Mouse (Mus musculus) cerebellum, adult 2 months (tissue): ENCODE results near the gene Gm21083. TPM values are rescaled to one million over a fixed set of nuclear protein-coding genes. Genes with fewer than 3 reads are reported as not detected.

Source experiments
- polyA plus RNA-seq: library from polyadenylated mRNA; depleted of rRNA; stranded (reverse); fragments of >200 nt; gene quantifications from 2 replicates; pipeline ENCODE4 v1.2.3, GENCODE M21; 2012; rRNA removed

Gene Gm21083
- polyA plus RNA-seq, 1 experiment: not detected

Other genes with a start within 250 kb of the Gm21083 start
- not detected in 2 replicates for gene Gm21149, start 100.8 kb upstream of the Gm21083 start, polyA plus RNA-seq
- not detected in 2 replicates for gene Gm21190, start 48.1 kb upstream of the Gm21083 start, polyA plus RNA-seq
- gene Speer4d, start 41.7 kb downstream of the Gm21083 start, polyA plus RNA-seq: 0.13 TPM in 1 of 2 replicates, not detected in the other
- not detected in 2 replicates for gene 4930572O03Rik, start 79.7 kb downstream of the Gm21083 start, polyA plus RNA-seq
- gene Speer4c, start 136.9 kb downstream of the Gm21083 start, polyA plus RNA-seq: not detected in 2 replicates